Mouse (Mus musculus) kidney, adult 2 months (tissue): Measurements from ENCODE around the gene Zfp422. TPM values are rescaled to one million over a fixed set of nuclear protein-coding genes. Genes with fewer than 3 reads are reported as not detected.

ENCODE experiments used
- DNase-seq: peaks from one replicate; pipeline ENCODE4 v3.0.0; 2021
- H3K27ac ChIP-seq: fragments of 200-500 bp; 2 replicates; pipeline ENCODE4 v1.5.1; 2012; ENCODE audit warnings: low read depth, low read length, control low read depth, inconsistent platforms; ENCODE audit not compliant: insufficient read depth
- H3K27me3 ChIP-seq: fragments of 200-500 bp; replicated peaks from 2 replicates; pipeline ENCODE4 v1.6.1; 2012; ENCODE audit warnings: mild to moderate bottlenecking, moderate library complexity, low read length, inconsistent platforms; ENCODE audit not compliant: control insufficient read depth, insufficient read depth
- H3K36me3 ChIP-seq: fragments of 200-500 bp; 2 replicates; pipeline ENCODE4 v1.6.1; 2012; ENCODE audit warnings: mild to moderate bottlenecking, moderate library complexity, low read length, inconsistent platforms; ENCODE audit not compliant: control insufficient read depth, insufficient read depth
- H3K4me1 ChIP-seq: fragments of 200-500 bp; 2 replicates; pipeline ENCODE4 v1.6.1; 2011; ENCODE audit warnings: low read length; ENCODE audit not compliant: control insufficient read depth, insufficient read depth
- H3K4me3 ChIP-seq: fragments of 200-500 bp; 2 replicates; pipeline ENCODE4 v1.5.1; 2011; ENCODE audit warnings: mild to moderate bottlenecking, low read depth, low read length, control low read depth; ENCODE audit not compliant: insufficient read depth
- CTCF ChIP-seq: fragments of 200-500 bp; conservative IDR thresholded peaks from 2 replicates; pipeline ENCODE4 v1.5.1; 2011; ENCODE audit warnings: low read depth, mild to moderate bottlenecking, control low read depth, low read length, moderate library complexity, mixed read lengths; ENCODE audit not compliant: insufficient read depth, insufficient read length
- POLR2A ChIP-seq: fragments of 200-500 bp; IDR thresholded peaks from one replicate; pipeline ENCODE4 v1.6.1; 2011; ENCODE audit warnings: low read depth, low read length, control low read depth
- WGBS: fragments of 180-500 bp; shearing (Covaris S2); methylation state at CpG from one replicate; pipeline ENCODE4 v1.1.7; 2018; 5-methylcytosine and 5-hydroxymethylcytosine counted together
- polyA plus RNA-seq: library from polyadenylated mRNA; depleted of rRNA; stranded (reverse); fragments of >200 nt; gene quantifications from 2 replicates; pipeline ENCODE4 v1.2.3, GENCODE M21; 2012; rRNA removed

Zfp422 gene
- polyA plus RNA-seq = 15.8 and 22.0 TPM in 2 replicates

GRCm38 (mm10) chr6:116628539-116629171 lies at the start of gene Zfp422:
Zfp422 (minus strand) TSS chr6:116628999.
- Histone ChIP-seq H3K27ac (peak within 1 kb of the TSS; percentile 73), H3K36me3 (no peaks in the 10 kb centered on the region), H3K4me3 (peak within 1 kb of the TSS; percentile 74), H3K4me1 (no peaks in the 10 kb centered on the region), H3K27me3 (no peaks in the 10 kb centered on the region)
- DNase-seq = peak; percentile 69
- TF ChIP-seq CTCF (no peak), POLR2A (no peak)
- under 1% methylated on average over 56 of the region's 56 CpGs for WGBS

DNA sequence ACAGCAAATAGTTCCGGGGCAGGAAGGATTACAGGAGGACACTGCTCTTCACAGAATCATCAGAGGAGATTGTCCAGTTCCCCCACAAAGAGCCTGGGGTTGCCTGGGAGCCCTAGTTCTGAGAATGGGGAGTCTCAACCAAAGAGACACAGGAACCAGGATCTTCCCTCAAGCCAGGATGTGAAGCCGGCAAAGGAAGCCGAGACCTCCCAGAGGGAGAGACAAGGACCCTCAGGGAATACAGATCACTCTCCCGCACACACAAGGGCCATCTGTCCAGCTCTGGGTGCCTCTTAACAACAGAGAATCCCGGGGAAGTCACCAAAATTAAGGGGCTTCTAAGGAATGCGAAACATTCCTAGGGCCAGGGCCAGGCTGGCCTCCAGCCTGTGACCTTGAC lies 48.5 kb upstream of the Zfp422 start:
- H3K27ac ChIP-seq = no peak overlapping the region
- no peaks in the 10 kb centered on the region for H3K27me3 ChIP-seq
- WGBS = 71% methylated on average over 6 of the region's 6 CpGs
- no peak for TF ChIP-seq POLR2A
- TF ChIP-seq CTCF = no peak
- H3K4me3 ChIP-seq = no peak overlapping the region
- no peak for DNase-seq
- no peaks in the 10 kb centered on the region for H3K36me3 ChIP-seq
- no peaks in the 10 kb centered on the region for H3K4me1 ChIP-seq

- Histone ChIP-seq H3K4me1 (no peaks in the 10 kb centered on the region), H3K27ac (no peak overlapping the region), H3K4me3 (no peak overlapping the region), H3K36me3 (no peaks in the 10 kb centered on the region), H3K27me3 (no peaks in the 10 kb centered on the region)
- DNase-seq = no peak
- 56% methylated on average over 10 of the region's 10 CpGs for WGBS
- TF ChIP-seq POLR2A (no peak), CTCF (no peak)
Measured at GRCm38 (mm10) chr6:116676355-116676913, 47.6 kb upstream of the Zfp422 start.

- Histone ChIP-seq H3K4me1 (no peaks in the 10 kb centered on the region), H3K36me3 (no peaks in the 10 kb centered on the region), H3K27ac (no peak overlapping the region), H3K4me3 (no peak overlapping the region), H3K27me3 (no peaks in the 10 kb centered on the region)
- WGBS = 42% methylated on average over 16 of the region's 16 CpGs
- no peak for DNase-seq
- TF ChIP-seq POLR2A = no peak
- no peak for TF ChIP-seq CTCF
Measured at GRCm38 (mm10) chr6:116674283-116674886, 45.6 kb upstream of the Zfp422 start.

GRCm38 (mm10) chr6:116673471-116674282 lies 44.9 kb upstream of the Zfp422 start, which contains the start of gene Rassf4:
Rassf4 (minus strand) TSS chr6:116673952.
- no peaks in the 10 kb centered on the region for H3K36me3 ChIP-seq
- WGBS = 1% methylated on average over 44 of the region's 44 CpGs
- no peak within 1 kb of the TSS for H3K27ac ChIP-seq
- no peak for TF ChIP-seq CTCF
- TF ChIP-seq POLR2A = no peak
- no peaks in the 10 kb centered on the region for H3K27me3 ChIP-seq
- H3K4me1 ChIP-seq = no peaks in the 10 kb centered on the region
- H3K4me3 ChIP-seq = peak within 1 kb of the TSS; percentile 36
- DNase-seq = peak; percentile 77

GRCm38 (mm10) chr6:116672349-116672748 lies 43.5 kb upstream of the Zfp422 start:
- no peak for DNase-seq
- TF ChIP-seq CTCF = no peak
- Histone ChIP-seq H3K4me1 (no peaks in the 10 kb centered on the region), H3K36me3 (no peaks in the 10 kb centered on the region), H3K27me3 (no peaks in the 10 kb centered on the region), H3K27ac (no peak overlapping the region), H3K4me3 (no peak overlapping the region)
- WGBS = 85% methylated on average over 5 of the region's 5 CpGs

- no peak overlapping the region for H3K4me3 ChIP-seq
- no peak overlapping the region for H3K27ac ChIP-seq
- TF ChIP-seq POLR2A = no peak
- no peak for TF ChIP-seq CTCF
- 89% methylated on average over 4 of the region's 4 CpGs for WGBS
- H3K4me1 ChIP-seq = no peaks in the 10 kb centered on the region
- H3K27me3 ChIP-seq = no peaks in the 10 kb centered on the region
- no peaks in the 10 kb centered on the region for H3K36me3 ChIP-seq
- no peak for DNase-seq
Measured at GRCm38 (mm10) chr6:116671768-116672167, 43.0 kb upstream of the Zfp422 start.
